Mouse (Mus musculus) midbrain, postnatal 0 days (tissue): ENCODE measurements around the gene Ptgr1. TPM values are rescaled to one million over a fixed set of nuclear protein-coding genes. Genes with fewer than 3 reads are reported as not detected.

Source experiments
- ATAC-seq: fragments of 200-750 bp; cut with Nextera tagmentation; 2 replicates; pipeline ENCODE4 v1.8.0; 2017; ENCODE audit warnings: moderate number of reproducible peaks, mild to moderate bottlenecking, moderate TSS enrichment, moderate library complexity; ENCODE audit not compliant: low FRiP score
- DNase-seq: peaks from one replicate; pipeline ENCODE4 v3.0.0-alpha.2; 2015; ENCODE audit warnings: low spot score
- H3K27ac ChIP-seq: fragments of 300-500 bp; sonication (generic); 2 replicates; pipeline ENCODE4 v1.5.1; 2014; ENCODE audit warnings: low read depth, mild to moderate bottlenecking, low read length, mixed read lengths
- H3K27me3 ChIP-seq: fragments of 300-500 bp; sonication (generic); 2 replicates; pipeline ENCODE4 v1.6.1; 2014; ENCODE audit warnings: low read length, control low read depth, mixed read lengths; ENCODE audit not compliant: insufficient read depth
- H3K36me3 ChIP-seq: fragments of 300-500 bp; sonication (generic); 2 replicates; pipeline ENCODE4 v1.6.1; 2014; ENCODE audit warnings: low read length, control low read depth, mixed read lengths; ENCODE audit not compliant: insufficient read depth
- H3K4me1 ChIP-seq: fragments of 300-500 bp; sonication (generic); 2 replicates; pipeline ENCODE4 v1.6.1; 2014; ENCODE audit warnings: mild to moderate bottlenecking, control low read depth, antibody characterized with exemption, low read length, mixed read lengths; ENCODE audit not compliant: insufficient read depth
- H3K4me2 ChIP-seq: fragments of 300-500 bp; sonication (generic); 2 replicates; pipeline ENCODE4 v1.6.1; 2014; ENCODE audit warnings: low read depth, mild to moderate bottlenecking, low read length, mixed read lengths; ENCODE audit not compliant: poor library complexity, severe bottlenecking
- H3K4me3 ChIP-seq: fragments of 300-500 bp; sonication (generic); 2 replicates; pipeline ENCODE4 v1.5.1; 2014; ENCODE audit warnings: low read depth, mild to moderate bottlenecking, low read length, moderate library complexity
- H3K9ac ChIP-seq: fragments of 300-500 bp; sonication (generic); replicated peaks from 2 replicates; pipeline ENCODE4 v1.6.1; 2014; ENCODE audit warnings: mild to moderate bottlenecking, low read length, moderate library complexity, mixed read lengths; ENCODE audit not compliant: poor library complexity, severe bottlenecking
- H3K9me3 ChIP-seq: fragments of 300-500 bp; sonication (generic); 2 replicates; pipeline ENCODE4 v1.6.1; 2016; ENCODE audit warnings: low read length, control low read depth
- CTCF ChIP-seq: IDR thresholded peaks from 2 replicates; pipeline ENCODE4 v1.5.1; 2016; ENCODE audit warnings: antibody characterized with exemption, mild to moderate bottlenecking
- WGBS: fragments of 180-500 bp; shearing (Covaris S2); extraction: QIAGEN DNeasy Blood & Tissue Kit; methylation state at CpG from one replicate; pipeline ENCODE4 v1.1.7; 2014; 5-methylcytosine and 5-hydroxymethylcytosine counted together
- polyA plus RNA-seq: library from polyadenylated mRNA; unstranded; fragments of >200 nt; fragmentation: Nextera tagmentation; extraction: Ambion mirVana; gene quantifications from 2 replicates; pipeline ENCODE4 v1.2.1, GENCODE M21; 2015
- total RNA-seq: library from RNA; depleted of rRNA; stranded (reverse); fragments of >200 nt; gene quantifications from 2 replicates; pipeline ENCODE4 v1.2.3, GENCODE M21; 2014

Ptgr1 gene
- total and polyA plus RNA-seq, 2 experiments from 2014 or later: 1.9 to 3.4 TPM

- Histone ChIP-seq H3K36me3 (peaks cover 17% of the 10 kb centered on the region), H3K9me3 (no peaks in the 10 kb centered on the region), H3K4me2 (no peak overlapping the region), H3K27me3 (no peaks in the 10 kb centered on the region), H3K9ac (no peak overlapping the region), H3K27ac (no peak overlapping the region), H3K4me3 (no peak overlapping the region), H3K4me1 (no peaks in the 10 kb centered on the region)
- TF ChIP-seq CTCF: no peak
- DNase-seq (no peak), ATAC-seq (no peak)
- WGBS: 87% methylated on average over 3 of the region's 3 CpGs
Measured at GRCm38 (mm10) chr4:59015181-59015580, 28.3 kb upstream of the Ptgr1 start.

- Histone ChIP-seq H3K4me2 (no peak overlapping the region), H3K27me3 (no peaks in the 10 kb centered on the region), H3K9me3 (no peaks in the 10 kb centered on the region), H3K9ac (no peak overlapping the region), H3K36me3 (peaks cover 2% of the 10 kb centered on the region; the same call in 1 of the 2 replicates), H3K4me3 (no peak overlapping the region), H3K27ac (no peak overlapping the region), H3K4me1 (0 out of 2 replicates have a peak, but pooled peaks cover 2% of the 10 kb centered on the region)
- no peak for TF ChIP-seq CTCF
- 77% methylated on average over 3 of the region's 3 CpGs for WGBS
- ATAC-seq (no peak), DNase-seq (no peak)
Measured at GRCm38 (mm10) chr4:59011446-59011845, 24.5 kb upstream of the Ptgr1 start.

- no peak for ATAC-seq
- Histone ChIP-seq H3K27ac (no peak overlapping the region), H3K36me3 (peaks cover 2% of the 10 kb centered on the region; the same call in 1 of the 2 replicates), H3K4me3 (no peak overlapping the region), H3K27me3 (no peaks in the 10 kb centered on the region), H3K4me2 (no peak overlapping the region), H3K9ac (no peak overlapping the region), H3K9me3 (no peaks in the 10 kb centered on the region), H3K4me1 (peaks cover 5% of the 10 kb centered on the region; the same call in 1 of the 2 replicates)
- WGBS: 68% methylated on average over 4 of the region's 4 CpGs
- no peak for TF ChIP-seq CTCF
- DNase-seq: no peak
Measured at GRCm38 (mm10) chr4:59009696-59010095, 22.8 kb upstream of the Ptgr1 start.

GRCm38 (mm10) chr4:59009186-59009585, 22.3 kb upstream of the Ptgr1 start:
- no peaks in the 10 kb centered on the region for H3K27me3 ChIP-seq
- H3K9me3 ChIP-seq: no peaks in the 10 kb centered on the region
- H3K9ac ChIP-seq: no peak overlapping the region
- peaks cover 1% of the 10 kb centered on the region; the same call in 1 of the 2 replicates for H3K36me3 ChIP-seq
- DNase-seq: no peak
- H3K4me2 ChIP-seq: no peak overlapping the region
- WGBS: 92% methylated on average over 7 of the region's 7 CpGs
- H3K4me1 ChIP-seq: peaks cover 10% of the 10 kb centered on the region; the same call in 1 of the 2 replicates
- no peak overlapping the region for H3K4me3 ChIP-seq
- TF ChIP-seq CTCF: no peak
- ATAC-seq: no peak
- H3K27ac ChIP-seq: no peak overlapping the region

- TF ChIP-seq CTCF: no peak
- Histone ChIP-seq H3K9ac (no peak overlapping the region), H3K4me2 (no peak overlapping the region), H3K27me3 (no peaks in the 10 kb centered on the region), H3K4me1 (peaks cover 14% of the 10 kb centered on the region; the same call in 1 of the 2 replicates), H3K36me3 (no peaks in the 10 kb centered on the region), H3K9me3 (no peaks in the 10 kb centered on the region), H3K27ac (no peak overlapping the region), H3K4me3 (no peak overlapping the region)
- 84% methylated on average over 5 of the region's 5 CpGs for WGBS
- ATAC-seq (no peak), DNase-seq (no peak)
Measured at GRCm38 (mm10) chr4:59007974-59008373, 21.1 kb upstream of the Ptgr1 start.

- DNase-seq: no peak
- 33% methylated on average over 6 of the region's 6 CpGs for whole genome bisulfite sequencing
- H3K27me3 ChIP-seq: no peaks in the 10 kb centered on the region
- ATAC-seq: no peak
- H3K4me2 ChIP-seq: no peak overlapping the region
- H3K36me3 ChIP-seq: no peaks in the 10 kb centered on the region
- no peak overlapping the region for H3K9ac ChIP-seq
- no peak; the same call in 1 of the 2 replicates for TF ChIP-seq CTCF
- peaks cover 14% of the 10 kb centered on the region; the same call in 1 of the 2 replicates for H3K4me1 ChIP-seq
- no peak overlapping the region for H3K4me3 ChIP-seq
- H3K9me3 ChIP-seq: no peaks in the 10 kb centered on the region
- no peak overlapping the region for H3K27ac ChIP-seq
Measured at GRCm38 (mm10) chr4:59007016-59007415, 20.1 kb upstream of the Ptgr1 start.
